Mouse (Mus musculus) kidney, embryonic 16.5 days (tissue): ENCODE measurements around the gene Tuba1b. TPM values are rescaled to one million over a fixed set of nuclear protein-coding genes. Genes with fewer than 3 reads are reported as not detected.
"Not testable (repeated sequence)": the region's sequence is repeated elsewhere in the genome, so short reads cannot be mapped to it uniquely, and the experiment has no call there.

Experiments
- ATAC-seq: fragments of 200-750 bp; cut with Nextera tagmentation; 2 replicates; pipeline ENCODE4 v1.8.0; 2017; ENCODE audit warnings: moderate TSS enrichment; ENCODE audit not compliant: low FRiP score, low TSS enrichment
- H3K27ac ChIP-seq: fragments of 300-500 bp; sonication (generic); 2 replicates; pipeline ENCODE4 v1.5.1; 2014; ENCODE audit warnings: low read length
- H3K27me3 ChIP-seq: fragments of 300-500 bp; sonication (generic); 2 replicates; pipeline ENCODE4 v1.6.1; 2014; ENCODE audit warnings: low read length, control low read depth, mixed read lengths; ENCODE audit not compliant: insufficient read depth
- H3K36me3 ChIP-seq: fragments of 300-500 bp; sonication (generic); 2 replicates; pipeline ENCODE4 v1.6.1; 2014; ENCODE audit warnings: low read length, control low read depth, mixed read lengths; ENCODE audit not compliant: insufficient read depth
- H3K4me1 ChIP-seq: fragments of 300-500 bp; sonication (generic); 2 replicates; pipeline ENCODE4 v1.6.1; 2014; ENCODE audit warnings: low read length, control low read depth, mixed read lengths; ENCODE audit not compliant: insufficient read depth
- H3K4me2 ChIP-seq: fragments of 300-500 bp; sonication (generic); replicated peaks from 2 replicates; pipeline ENCODE4 v1.6.1; 2014; ENCODE audit warnings: low read depth, low read length
- H3K4me3 ChIP-seq: fragments of 300-500 bp; sonication (generic); 2 replicates; pipeline ENCODE4 v1.5.1; 2014; ENCODE audit warnings: mild to moderate bottlenecking, low read length
- H3K9ac ChIP-seq: fragments of 300-500 bp; sonication (generic); replicated peaks from 2 replicates; pipeline ENCODE4 v1.6.1; 2014; ENCODE audit warnings: low read length
- H3K9me3 ChIP-seq: fragments of 300-500 bp; sonication (generic); 2 replicates; pipeline ENCODE4 v1.6.1; 2016; ENCODE audit warnings: low read length, control low read depth
- WGBS: fragments of 180-500 bp; shearing (Covaris S2); extraction: QIAGEN DNeasy Blood & Tissue Kit; methylation state at CpG from one replicate; pipeline ENCODE4 v1.1.7; 2014; 5-methylcytosine and 5-hydroxymethylcytosine counted together
- polyA plus RNA-seq: library from polyadenylated mRNA; unstranded; fragments of >200 nt; fragmentation: Nextera tagmentation; extraction: Ambion mirVana; gene quantifications from 2 replicates; pipeline ENCODE4 v1.2.1, GENCODE M21; 2015

Tuba1b gene
- polyA plus RNA-seq, 1 experiment from 2014 or later, result 1,826 TPM

DNA sequence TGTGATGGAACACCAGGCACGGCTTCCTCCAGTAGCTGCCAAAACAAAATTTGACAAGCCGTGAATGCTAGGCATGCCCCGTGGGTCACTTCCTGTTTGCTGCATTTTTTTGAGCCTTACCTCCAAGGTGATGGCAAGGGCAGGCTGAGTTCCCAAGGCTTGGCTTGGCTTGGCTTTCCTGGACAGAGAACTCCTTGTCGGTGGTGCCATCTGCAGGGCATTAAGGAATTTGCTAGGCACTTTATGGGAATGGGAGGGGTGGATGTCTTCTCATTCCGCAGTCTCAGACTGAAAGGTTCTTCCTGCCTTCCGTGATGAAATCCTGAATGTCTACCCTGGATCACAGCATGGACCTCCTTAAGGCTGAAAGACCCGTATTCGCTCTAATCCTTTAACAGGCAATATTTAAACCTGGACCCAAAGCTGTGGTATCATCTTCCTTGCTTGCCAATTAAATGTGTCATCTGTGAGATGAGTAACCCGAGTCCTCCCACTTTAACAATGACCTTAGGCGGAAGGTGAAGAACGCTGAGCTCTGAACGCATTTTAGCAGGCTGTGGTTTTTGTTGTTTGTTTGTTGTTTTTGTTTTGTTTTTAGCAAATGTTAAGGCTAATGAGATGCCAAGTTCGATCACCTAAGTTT is 5.6 kb downstream of the Tuba1b start:
- Histone ChIP-seq H3K4me3 (peak overlapping the region; percentile 6; the same call in 1 of the 2 replicates), H3K36me3 (peaks cover 11% of the 10 kb centered on the region), H3K4me2 (peak overlapping the region; percentile 29), H3K9ac (peak overlapping the region; percentile 32; the same call in 1 of the 2 replicates), H3K9me3 (no peaks in the 10 kb centered on the region; the same call in 1 of the 2 replicates), H3K27me3 (no peaks in the 10 kb centered on the region), H3K4me1 (peaks cover 12% of the 10 kb centered on the region; the same call in 1 of the 2 replicates), H3K27ac (no peak overlapping the region)
- peak; percentile 76; the same call in 1 of the 2 replicates for ATAC-seq
- 12% methylated on average over 13 of the region's 13 CpGs for WGBS

DNA sequence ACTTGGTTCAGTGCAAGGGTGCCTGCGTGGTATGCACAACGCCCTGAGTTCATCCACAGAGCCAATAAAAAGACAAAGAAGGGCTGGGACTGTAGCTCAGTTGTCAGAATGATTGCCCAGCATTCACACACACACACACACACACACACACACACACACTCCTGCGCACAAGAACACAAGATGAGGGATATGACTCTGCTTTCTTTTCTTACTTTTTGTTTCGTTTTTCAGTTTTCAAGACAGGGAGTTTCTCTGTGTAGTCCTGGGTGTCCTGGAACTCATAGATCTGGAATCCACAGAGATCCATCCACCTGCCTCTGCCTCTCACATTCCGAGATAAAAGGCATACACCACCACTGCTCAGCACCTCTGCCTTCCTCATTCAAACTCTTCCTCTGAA is 6.8 kb downstream of the Tuba1b start:
- Histone ChIP-seq H3K27ac (no peak overlapping the region), H3K9ac (no peak overlapping the region), H3K4me2 (no peak overlapping the region), H3K4me1 (peaks cover 7% of the 10 kb centered on the region; the same call in 1 of the 2 replicates), H3K27me3 (no peaks in the 10 kb centered on the region), H3K36me3 (peaks cover 11% of the 10 kb centered on the region), H3K4me3 (no peak overlapping the region), H3K9me3 (no peaks in the 10 kb centered on the region; the same call in 1 of the 2 replicates)
- 84% methylated on average over 5 of the region's 5 CpGs for WGBS
- no peak for ATAC-seq

DNA sequence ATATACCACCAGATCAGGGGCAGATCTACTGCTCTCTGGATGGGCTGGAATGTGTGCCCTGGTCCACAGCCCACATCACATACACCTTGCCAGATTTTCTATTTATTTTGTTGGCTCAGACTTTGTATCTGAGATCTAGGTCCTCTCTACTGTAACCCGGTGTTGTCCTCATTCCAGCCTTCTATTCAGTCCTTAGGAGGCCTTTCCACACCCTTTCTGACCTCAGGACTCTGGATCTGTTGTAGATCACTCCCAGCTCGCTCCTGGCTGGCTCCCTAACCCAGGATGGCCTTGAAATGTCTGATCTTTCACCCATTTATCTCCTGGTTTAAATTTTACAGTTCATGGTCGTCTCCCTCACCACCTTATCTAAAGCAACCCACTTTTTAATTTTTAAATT is 9.7 kb downstream of the Tuba1b start:
- Histone ChIP-seq H3K4me2 (no peak overlapping the region), H3K9me3 (no peaks in the 10 kb centered on the region; the same call in 1 of the 2 replicates), H3K36me3 (no peaks in the 10 kb centered on the region; the same call in 1 of the 2 replicates), H3K4me3 (no peak overlapping the region), H3K4me1 (peaks cover 4% of the 10 kb centered on the region; the same call in 1 of the 2 replicates), H3K9ac (no peak overlapping the region), H3K27me3 (no peaks in the 10 kb centered on the region), H3K27ac (no peak overlapping the region)
- ATAC-seq, result no peak
- WGBS, result 73% methylated on average over 3 of the region's 3 CpGs

- no peak overlapping the region for H3K9ac ChIP-seq
- no peaks in the 10 kb centered on the region for H3K4me1 ChIP-seq
- H3K9me3 ChIP-seq, result no peaks in the 10 kb centered on the region; the same call in 1 of the 2 replicates
- H3K27me3 ChIP-seq, result no peaks in the 10 kb centered on the region
- no peak overlapping the region for H3K4me3 ChIP-seq
- no peaks in the 10 kb centered on the region; the same call in 1 of the 2 replicates for H3K36me3 ChIP-seq
- 86% methylated on average over 2 of the region's 2 CpGs for WGBS
- no peak for ATAC-seq
- H3K27ac ChIP-seq, result no peak overlapping the region
- H3K4me2 ChIP-seq, result no peak overlapping the region
These were observed 11.3 kb downstream of the Tuba1b start for GRCm38 (mm10) chr15:98923031-98923537.

DNA sequence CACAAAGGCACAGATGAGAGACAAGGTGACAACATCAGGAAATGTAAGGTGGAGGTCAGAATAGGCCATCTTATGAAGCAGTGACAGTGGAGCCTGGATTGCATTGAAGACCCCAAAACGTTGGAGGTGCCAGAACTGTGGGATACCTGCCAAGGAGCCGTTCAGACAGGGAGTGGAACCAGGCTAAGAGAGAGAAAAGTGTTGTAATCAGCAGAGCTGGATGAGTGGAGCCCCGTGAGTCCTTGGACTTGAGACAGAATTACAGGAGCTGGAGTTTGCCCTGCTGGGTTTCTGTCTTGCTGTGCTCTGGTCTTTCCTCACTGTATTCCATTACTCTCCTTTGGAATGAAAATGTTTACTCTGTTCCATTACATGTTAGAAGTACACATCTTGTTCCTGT is 11.8 kb downstream of the Tuba1b start:
- no peak overlapping the region for H3K4me3 ChIP-seq
- no peak overlapping the region for H3K9ac ChIP-seq
- H3K27me3 ChIP-seq, result no peaks in the 10 kb centered on the region

GRCm38 (mm10) chr15:98921510-98921909 is 12.9 kb downstream of the Tuba1b start:
- ATAC-seq, result no peak
- 83% methylated on average over 5 of the region's 5 CpGs for WGBS
- no peak overlapping the region for H3K4me2 ChIP-seq

More for the DNA sequence above, 11.8 kb downstream of the Tuba1b start:
- no peak overlapping the region for H3K27ac ChIP-seq
- WGBS, result 58% methylated on average over 3 of the region's 3 CpGs
- no peaks in the 10 kb centered on the region; the same call in 1 of the 2 replicates for H3K36me3 ChIP-seq
- no peak for ATAC-seq
- H3K9me3 ChIP-seq, result no peaks in the 10 kb centered on the region; the same call in 1 of the 2 replicates
- H3K4me1 ChIP-seq, result no peaks in the 10 kb centered on the region
- H3K4me2 ChIP-seq, result no peak overlapping the region

DNA sequence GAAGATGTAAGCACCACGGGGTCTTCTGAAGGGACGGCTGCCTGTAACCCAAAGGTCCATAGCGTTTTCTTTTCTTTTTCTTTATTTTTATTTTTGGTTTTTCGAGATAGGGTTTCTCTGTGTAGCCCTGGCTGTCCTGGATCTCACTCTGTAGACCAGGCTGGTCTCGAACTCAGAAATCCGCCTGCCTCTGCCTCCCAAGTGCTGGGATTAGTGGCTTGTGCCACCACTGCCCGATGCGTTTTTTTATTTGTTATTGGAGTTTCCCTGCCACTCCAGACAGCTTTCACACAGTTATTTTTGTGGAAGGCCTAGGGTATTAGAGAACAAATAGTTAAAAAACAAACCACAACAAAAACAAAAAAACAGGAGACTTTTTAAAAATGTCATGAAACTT is 15.9 kb downstream of the Tuba1b start:
- not testable (repeated sequence) for H3K36me3 ChIP-seq, ATAC-seq, H3K27me3 ChIP-seq, H3K9me3 ChIP-seq
- peaks cover 10% of the 10 kb centered on the region for H3K4me1 ChIP-seq
- H3K9ac ChIP-seq, result peak overlapping the region; percentile 82
- peak overlapping the region; percentile 22 for H3K27ac ChIP-seq
- WGBS, result 28% methylated on average over 8 of the region's 8 CpGs
- peak overlapping the region; percentile 72 for H3K4me2 ChIP-seq
- peak overlapping the region; percentile 81 for H3K4me3 ChIP-seq

More at GRCm38 (mm10) chr15:98921510-98921909, 12.9 kb downstream of the Tuba1b start:
- H3K4me3 ChIP-seq, result no peak overlapping the region
- H3K27ac ChIP-seq, result no peak overlapping the region
- H3K9me3 ChIP-seq, result no peaks in the 10 kb centered on the region; the same call in 1 of the 2 replicates
- no peaks in the 10 kb centered on the region; the same call in 1 of the 2 replicates for H3K36me3 ChIP-seq
- no peaks in the 10 kb centered on the region for H3K27me3 ChIP-seq
- H3K9ac ChIP-seq, result no peak overlapping the region
- H3K4me1 ChIP-seq, result peaks cover 4% of the 10 kb centered on the region

DNA sequence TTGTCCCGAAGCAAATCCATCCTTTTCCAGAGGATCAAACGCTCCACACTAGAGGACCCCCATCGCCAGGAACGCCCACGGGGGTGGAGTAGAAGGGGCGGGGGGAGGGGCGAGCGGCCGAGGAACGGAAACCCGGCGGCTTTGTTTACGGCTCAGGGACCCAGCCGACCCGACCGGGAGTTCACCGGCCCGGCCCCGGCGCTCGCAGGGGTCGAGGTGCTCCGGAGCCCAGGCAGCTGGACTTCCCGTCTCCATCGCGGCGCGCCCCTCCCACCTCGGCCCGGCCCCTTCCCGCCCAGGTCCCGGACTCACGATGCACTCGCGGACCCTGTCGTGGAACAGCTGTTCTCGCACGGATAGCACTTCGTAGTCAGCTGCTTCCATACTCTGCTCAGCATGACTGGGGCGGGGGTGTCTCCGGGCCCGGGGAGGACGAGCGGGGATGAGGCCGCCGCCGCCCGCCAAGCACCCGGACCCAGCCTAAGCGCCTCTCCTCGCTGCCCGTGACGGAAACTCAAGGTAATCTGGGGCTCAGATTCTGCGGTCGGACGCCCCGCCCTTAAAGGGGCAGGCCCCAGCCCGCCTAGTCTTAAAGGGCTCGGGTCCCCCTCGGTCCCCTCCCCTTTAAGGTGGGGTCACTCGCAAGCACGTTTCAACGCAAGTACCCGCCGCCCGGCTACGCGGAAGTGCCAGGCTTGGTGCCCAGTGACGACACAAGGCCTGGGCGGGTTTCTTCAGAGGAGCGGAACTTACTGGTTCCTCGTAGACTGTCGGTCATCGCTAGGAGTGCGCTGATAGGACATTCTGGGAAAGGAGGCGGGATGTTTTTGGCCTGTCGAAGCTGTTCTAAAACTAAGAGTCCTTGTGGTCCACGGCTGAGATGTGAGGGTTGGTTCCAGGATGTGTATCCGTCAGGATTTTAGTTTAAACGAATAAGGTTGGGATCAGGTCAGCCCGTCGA is 16.5 kb downstream of the Tuba1b start, which contains the start of gene Lmbr1l:
Gene Lmbr1l, minus strand, starts transcription at position 694 of the 961 bp plus-strand sequence.
- H3K4me3 ChIP-seq, result peak within 1 kb of the TSS; percentile 81
- H3K4me1 ChIP-seq, result peaks cover 10% of the 10 kb centered on the region
- H3K27me3 ChIP-seq, result no peaks in the 10 kb centered on the region
- peak within 1 kb of the TSS; percentile 72 for H3K4me2 ChIP-seq
- H3K9me3 ChIP-seq, result no peaks in the 10 kb centered on the region
- WGBS, result under 1% methylated on average over 80 of the region's 82 CpGs
- H3K9ac ChIP-seq, result peak within 1 kb of the TSS; percentile 82
- ATAC-seq, result peak; percentile 99
- H3K36me3 ChIP-seq, result peaks cover 2% of the 10 kb centered on the region
- peak within 1 kb of the TSS; percentile 95 for H3K27ac ChIP-seq

GRCm38 (mm10) chr15:98917091-98917490 is 17.3 kb downstream of the Tuba1b start:
- Histone ChIP-seq H3K27ac (peak overlapping the region; percentile 95), H3K9me3 (no peaks in the 10 kb centered on the region), H3K27me3 (no peaks in the 10 kb centered on the region), H3K4me1 (peaks cover 10% of the 10 kb centered on the region), H3K4me2 (peak overlapping the region; percentile 72), H3K9ac (peak overlapping the region; percentile 82), H3K4me3 (peak overlapping the region; percentile 81), H3K36me3 (peaks cover 9% of the 10 kb centered on the region)
- ATAC-seq, result no peak
- 0% methylated on average over 14 of the region's 14 CpGs for WGBS
